ENCODE assay signal across 14 mouse cellular contexts in genomic region chr11:78346326-78347069, GRCm38 (mm10). TPM values are rescaled to one million over a fixed set of nuclear protein-coding genes. Genes with fewer than 3 reads are reported as not detected.
A peak's percentile ranks its signal among the peaks of the same experiment; 100 is the strongest.
DNase-seq lines count a peak whose midpoint lies in the region; ATAC-seq lines count a peak whose summit lies in the region.
"Had no signal": no experiment of that assay in that cellular context is flagged by ENCODE, and none has a peak within 500 bp of the region (broad histone marks: within the 10 kb centered on the region; RNA-seq: fewer than 3 reads in every experiment).

No protein-coding gene starts in this region.

- H3K36me3 ChIP-seq in heart, embryonic 13.5 days: peaks cover 20% of the 10 kb centered on the region
- H3K36me3 ChIP-seq in liver, embryonic 13.5 days: peaks cover 19% of the 10 kb centered on the region
- H3K36me3 ChIP-seq in stomach, embryonic 16.5 days (ENCODE audit: control insufficient read depth, insufficient read depth, low read length): 0 out of 2 replicates have a peak, but pooled peaks cover 4% of the 10 kb centered on the region

- peak overlapping the region; percentile 42; the same call in 1 of the 2 replicates for H3K9ac ChIP-seq in heart, embryonic 13.5 days
- H3K9ac ChIP-seq in liver, embryonic 13.5 days: peak overlapping the region; percentile 91
- no peak overlapping the region; the same call in 1 of the 2 replicates for H3K9ac ChIP-seq in stomach, embryonic 16.5 days (ENCODE audit: low read length)
- H3K9ac ChIP-seq: heart, embryonic 15.5 days had no signal

- no peak for DNase-seq in heart, postnatal 10 days
- peak; percentile 94 for DNase-seq in retina, adult 2 months (ENCODE audit: low read depth, low spot score)
- no peak for DNase-seq in retina, embryonic 14.5 days (ENCODE audit: low spot score)
- no peak for DNase-seq in liver, embryonic 13.5 days
- no peak for DNase-seq in frontal cortex, postnatal 10 days (ENCODE audit: low spot score in 2 of 2)
- DNase-seq in right cerebral cortex, postnatal 36 days (ENCODE audit: low spot score in 2 of 2): no peak

- WGBS in heart, embryonic 13.5 days: 77% methylated on average over 6 of the region's 6 CpGs
- 62% methylated on average over 6 of the region's 6 CpGs for WGBS in liver, embryonic 13.5 days (ENCODE audit: insufficient replicate concordance)
- 73% methylated on average over 6 of the region's 6 CpGs for WGBS in stomach, embryonic 16.5 days

- H3K4me1 ChIP-seq in heart, embryonic 13.5 days: peaks cover 59% of the 10 kb centered on the region
- H3K4me1 ChIP-seq in liver, embryonic 13.5 days (replicated peaks): peaks cover 79% of the 10 kb centered on the region
- peaks cover 44% of the 10 kb centered on the region for H3K4me1 ChIP-seq in stomach, embryonic 16.5 days (ENCODE audit: control insufficient read depth, insufficient read depth, low read length)

- H3K4me3 ChIP-seq in heart, embryonic 13.5 days: no peak overlapping the region
- peak overlapping the region; percentile 89; the same call in 1 of the 2 replicates for H3K4me3 ChIP-seq in liver, embryonic 13.5 days (replicated peaks)
- no peak overlapping the region for H3K4me3 ChIP-seq in stomach, embryonic 16.5 days (replicated peaks; ENCODE audit: low read length)
- H3K4me3 ChIP-seq: heart, embryonic 15.5 days; limb, embryonic 12.5 days had no signal

- no peak overlapping the region for H3K4me2 ChIP-seq in heart, embryonic 13.5 days
- H3K4me2 ChIP-seq in liver, embryonic 13.5 days: peak overlapping the region; percentile 100
- H3K4me2 ChIP-seq in stomach, embryonic 16.5 days (ENCODE audit: low read depth, low read length): 0 out of 2 replicates have a peak overlapping the region, but pooled peaks have one; percentile 23
- H3K4me2 ChIP-seq: limb, embryonic 12.5 days had no signal

- H3K27ac ChIP-seq in heart, embryonic 13.5 days (replicated peaks): 0 out of 2 replicates have a peak overlapping the region, but pooled peaks have one; percentile 18
- H3K27ac ChIP-seq in liver, embryonic 13.5 days: peak overlapping the region; percentile 92
- H3K27ac ChIP-seq in stomach, embryonic 16.5 days (ENCODE audit: low read length): no peak overlapping the region
- H3K27ac ChIP-seq: limb, embryonic 12.5 days had no signal

- ATAC-seq in heart, embryonic 13.5 days (ENCODE audit: extremely low read depth, insufficient number of reproducible peaks, low FRiP score, low TSS enrichment): no peak
- no peak for ATAC-seq in liver, embryonic 13.5 days (ENCODE audit: low read depth)
- ATAC-seq in stomach, embryonic 16.5 days (ENCODE audit: insufficient read depth, low FRiP score): no peak

- H3K27me3 ChIP-seq in heart, embryonic 13.5 days (replicated peaks): no peaks in the 10 kb centered on the region
- H3K27me3 ChIP-seq in liver, embryonic 13.5 days: no peaks in the 10 kb centered on the region
- no peaks in the 10 kb centered on the region for H3K27me3 ChIP-seq in stomach, embryonic 16.5 days (ENCODE audit: control insufficient read depth, insufficient read depth, low read length)
- H3K27me3 ChIP-seq: heart, embryonic 15.5 days; limb, embryonic 12.5 days had no signal

- intact Hi-C loops in heart, postnatal 10 days (cut with DNase I): loop anchor here (1.0 to 5.0 kb wide), 2 partner anchors 69 to 84 kb away; no protein-coding TSS in a partner anchor

- H3K9me3 ChIP-seq in heart, embryonic 13.5 days: no peaks in the 10 kb centered on the region
- no peaks in the 10 kb centered on the region for H3K9me3 ChIP-seq in liver, embryonic 13.5 days (replicated peaks)
- no peaks in the 10 kb centered on the region for H3K9me3 ChIP-seq in stomach, embryonic 16.5 days (replicated peaks; ENCODE audit: control insufficient read depth, low read length)
- H3K9me3 ChIP-seq: heart, embryonic 15.5 days; limb, embryonic 12.5 days had no signal

RNA-seq across cellular contexts. Expression of gene Unc119, which starts 3.2 kb away (rescaled TPM):
- 42.8 and 44.6 TPM in 2 replicates for polyA plus RNA-seq in heart, embryonic 13.5 days (2015; fragmentation: Nextera tagmentation; extraction: Ambion mirVana)
- total RNA-seq in heart, postnatal 10 days (2021): 10 to 100 TPM in 1 of 2 experiments, 1 to 10 TPM in 1; 9.0 to 10.1 TPM
- 27.4 and 28.0 TPM in 2 replicates for polyA plus RNA-seq in liver, embryonic 13.5 days (2015; fragmentation: Nextera tagmentation; extraction: Ambion mirVana)
- 24.3 and 27.5 TPM in 2 replicates for polyA plus RNA-seq in stomach, embryonic 16.5 days (2015; fragmentation: Nextera tagmentation; extraction: Ambion mirVana)

RNA-seq across cellular contexts. Expression of gene Pigs, which starts 18.3 kb away (rescaled TPM):
- 65.9 and 66.6 TPM in 2 replicates for polyA plus RNA-seq in heart, embryonic 13.5 days (2015; fragmentation: Nextera tagmentation; extraction: Ambion mirVana)
- 10 to 100 TPM; 26.4 to 26.8 TPM for total RNA-seq in heart, postnatal 10 days (2021)
- polyA plus RNA-seq in liver, embryonic 13.5 days (2015; fragmentation: Nextera tagmentation; extraction: Ambion mirVana): 32.3 and 37.1 TPM in 2 replicates
- polyA plus RNA-seq in stomach, embryonic 16.5 days (2015; fragmentation: Nextera tagmentation; extraction: Ambion mirVana): 67.4 and 80.9 TPM in 2 replicates

RNA-seq across cellular contexts. Expression of gene Aldoc, which starts 23.7 kb away (rescaled TPM):
- 22.1 and 22.5 TPM in 2 replicates for polyA plus RNA-seq in heart, embryonic 13.5 days (2015; fragmentation: Nextera tagmentation; extraction: Ambion mirVana)
- total RNA-seq in heart, postnatal 10 days (2021): 1 to 10 TPM in 1 of 2 experiments, under 1 TPM in 1; 0.81 to 1.1 TPM
- polyA plus RNA-seq in liver, embryonic 13.5 days (2015; fragmentation: Nextera tagmentation; extraction: Ambion mirVana): 4.9 and 5.2 TPM in 2 replicates
- polyA plus RNA-seq in stomach, embryonic 16.5 days (2015; fragmentation: Nextera tagmentation; extraction: Ambion mirVana): 25.6 and 37.3 TPM in 2 replicates

RNA-seq across cellular contexts. Expression of gene Foxn1, which starts 39.9 kb away (rescaled TPM):
- 0.04 and 0.44 TPM in 2 replicates for polyA plus RNA-seq in heart, embryonic 13.5 days (2015; fragmentation: Nextera tagmentation; extraction: Ambion mirVana)
- total RNA-seq in heart, postnatal 10 days (2021): not detected
- polyA plus RNA-seq in liver, embryonic 13.5 days (2015; fragmentation: Nextera tagmentation; extraction: Ambion mirVana): not detected in 2 replicates
- polyA plus RNA-seq in stomach, embryonic 16.5 days (2015; fragmentation: Nextera tagmentation; extraction: Ambion mirVana): 1.6 and 2.7 TPM in 2 replicates
- total RNA-seq: layer of hippocampus, postnatal 25 days had no signal
- polyA plus RNA-seq: frontal cortex, adult 2 months; inflammation-experienced regulatory T-cells, adult 6 months; limb, embryonic 12.5 days; neural tube, embryonic 14.5 days had no signal

RNA-seq across cellular contexts. Expression of gene Spag5, which starts 45.2 kb away (rescaled TPM):
- polyA plus RNA-seq in heart, embryonic 13.5 days (2015; fragmentation: Nextera tagmentation; extraction: Ambion mirVana): 24.5 and 25.5 TPM in 2 replicates
- 1 to 10 TPM; 8.8 to 9.5 TPM for total RNA-seq in heart, postnatal 10 days (2021)
- 30.3 and 32.6 TPM in 2 replicates for polyA plus RNA-seq in liver, embryonic 13.5 days (2015; fragmentation: Nextera tagmentation; extraction: Ambion mirVana)
- polyA plus RNA-seq in stomach, embryonic 16.5 days (2015; fragmentation: Nextera tagmentation; extraction: Ambion mirVana): 28.9 and 30.7 TPM in 2 replicates
